Mouse (Mus musculus): ENCODE data around the gene Acot11.
"Not testable (repeated sequence)": the region's sequence is repeated elsewhere in the genome, so short reads cannot be mapped to it uniquely, and the experiment has no call there.

Gene Acot11

DNA sequence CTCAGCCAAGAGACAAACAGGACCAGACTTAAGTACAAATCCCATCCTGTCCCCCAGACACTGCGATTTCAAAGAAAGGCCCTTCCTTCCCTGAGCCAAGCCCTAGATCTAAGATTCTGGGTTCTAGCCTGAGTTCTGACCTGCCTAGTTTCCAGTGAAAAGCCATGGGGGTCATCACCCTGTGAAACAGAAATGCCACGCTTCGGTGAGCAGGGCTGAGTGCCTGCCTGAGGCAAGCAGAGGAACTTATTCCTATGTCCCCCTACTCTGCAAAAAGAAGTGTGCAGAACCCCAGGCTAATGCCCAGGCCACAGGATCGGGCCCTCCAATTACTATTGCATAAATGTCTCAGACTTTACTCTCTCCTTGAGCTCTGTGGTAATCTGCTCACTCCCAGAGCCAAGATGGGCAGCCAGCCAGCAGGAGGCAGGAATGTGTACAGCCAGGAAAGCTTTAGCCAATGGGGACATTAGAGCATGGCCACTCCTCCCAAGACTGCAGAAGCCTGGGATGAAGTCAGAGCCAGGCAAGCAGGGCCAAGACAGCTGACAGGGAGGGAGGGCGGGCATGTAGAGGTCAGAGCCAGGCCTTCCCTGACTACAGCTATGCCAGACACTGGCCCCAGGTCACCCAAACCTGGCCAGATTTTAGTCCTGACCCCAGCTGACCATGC, 26.5 kb downstream of the Acot11 start:
- DNase-seq (ENCODE audit: low read depth, low spot score), result no peak

GRCm38 (mm10) chr4:106776998-106777397, 27.8 kb downstream of the Acot11 start:
- DNase-seq (ENCODE audit: low read depth, low spot score), result peak; percentile 81

DNA sequence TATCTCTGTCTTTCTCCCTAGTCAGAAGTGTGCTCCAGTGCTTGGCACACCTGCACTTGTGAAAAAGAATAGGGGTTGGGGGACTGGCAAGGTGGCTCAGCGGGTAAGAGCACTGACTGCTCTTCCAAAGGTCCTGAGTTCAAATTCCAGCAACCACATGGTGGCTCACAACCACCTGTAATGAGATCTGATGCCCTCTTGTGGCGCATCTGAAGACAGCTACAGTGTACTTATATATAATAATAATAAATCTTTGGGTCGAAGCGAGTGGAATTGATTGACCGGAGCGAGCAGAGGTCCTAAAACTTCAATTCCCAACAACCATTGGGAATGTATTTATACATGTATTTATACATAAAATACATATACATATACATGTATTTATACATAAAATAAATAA, 29.0 kb downstream of the Acot11 start:
- not testable (repeated sequence) for DNase-seq (ENCODE audit: low read depth, low spot score)

GRCm38 (mm10) chr4:106772558-106772957, 32.2 kb downstream of the Acot11 start:
- no peak for DNase-seq (ENCODE audit: low read depth, low spot score)

DNA sequence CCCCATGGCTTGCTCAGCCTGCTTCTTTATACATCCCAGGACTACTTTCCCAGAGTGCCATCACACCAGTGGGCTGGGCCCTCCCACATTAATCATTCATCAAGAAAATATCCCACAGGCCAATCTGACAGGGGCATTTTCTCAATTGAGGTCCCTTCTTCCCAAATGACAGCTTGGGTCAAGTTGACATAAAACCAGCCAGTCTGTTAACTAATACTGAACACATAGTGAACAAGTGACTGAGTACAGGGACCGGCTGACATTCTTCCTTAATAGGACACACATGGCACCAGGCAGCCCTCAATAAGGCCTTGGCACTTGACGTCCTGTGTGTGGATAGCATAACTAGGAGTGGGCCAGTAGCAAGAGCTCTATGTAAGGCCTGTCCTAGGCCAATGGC, 35.5 kb downstream of the Acot11 start:
- no peak for DNase-seq (ENCODE audit: low read depth, low spot score)

GRCm38 (mm10) chr4:106764166-106764565, 40.6 kb downstream of the Acot11 start:
- no peak for DNase-seq (ENCODE audit: low read depth, low spot score)

GRCm38 (mm10) chr4:106751726-106752125, 53.1 kb downstream of the Acot11 start:
- DNase-seq (ENCODE audit: low read depth, low spot score), result no peak

DNA sequence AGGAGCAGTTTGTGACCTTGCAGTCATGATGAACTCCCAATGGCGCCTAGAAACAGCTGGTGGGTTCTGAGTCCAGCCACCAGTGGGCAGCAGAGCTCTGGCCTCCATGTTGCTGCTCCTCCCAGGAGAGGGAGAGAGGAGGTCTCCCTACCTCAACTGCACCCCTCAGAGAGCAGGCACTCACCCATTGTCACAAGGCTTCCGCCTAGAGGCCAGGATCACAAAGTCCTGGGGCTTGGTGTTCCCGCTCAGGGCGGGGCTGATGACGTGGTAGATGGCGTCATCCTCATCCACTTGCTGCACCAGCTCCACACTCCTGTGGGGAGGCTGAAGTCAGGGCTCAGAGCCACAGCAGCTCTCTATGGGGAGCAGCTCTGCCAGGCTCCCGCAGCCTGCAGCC, 55.1 kb downstream of the Acot11 start:
- DNase-seq (ENCODE audit: low read depth, low spot score), result peak; percentile 92

DNA sequence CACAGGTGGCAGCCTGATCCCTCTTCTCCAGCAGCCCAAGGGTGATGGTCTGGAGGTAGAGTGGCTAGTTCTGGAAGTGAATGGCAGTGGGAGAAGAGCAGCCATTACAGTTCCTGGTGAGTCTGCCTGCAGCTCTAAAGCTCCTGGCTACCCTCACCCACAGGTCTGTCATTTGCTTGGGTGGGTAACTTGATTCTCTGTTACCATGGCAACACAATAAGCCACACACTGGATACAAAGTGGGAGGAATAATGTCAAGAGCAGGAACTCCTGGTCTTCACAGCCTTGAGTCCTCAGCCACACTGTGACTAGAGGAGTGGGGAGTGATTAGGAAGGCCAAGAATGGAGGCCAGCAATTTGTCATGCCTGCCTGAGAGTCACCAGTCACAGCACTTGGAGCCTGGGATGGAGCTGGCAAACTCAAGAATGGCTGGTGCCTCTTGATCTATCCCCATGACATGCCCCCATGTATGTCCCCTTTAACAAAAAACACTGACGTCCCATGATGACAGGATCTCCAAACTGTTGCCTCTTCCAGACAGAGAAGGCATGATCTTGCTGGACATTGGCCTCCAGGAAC, 57.7 kb downstream of the Acot11 start:
- DNase-seq (ENCODE audit: low read depth, low spot score), result no peak

DNA sequence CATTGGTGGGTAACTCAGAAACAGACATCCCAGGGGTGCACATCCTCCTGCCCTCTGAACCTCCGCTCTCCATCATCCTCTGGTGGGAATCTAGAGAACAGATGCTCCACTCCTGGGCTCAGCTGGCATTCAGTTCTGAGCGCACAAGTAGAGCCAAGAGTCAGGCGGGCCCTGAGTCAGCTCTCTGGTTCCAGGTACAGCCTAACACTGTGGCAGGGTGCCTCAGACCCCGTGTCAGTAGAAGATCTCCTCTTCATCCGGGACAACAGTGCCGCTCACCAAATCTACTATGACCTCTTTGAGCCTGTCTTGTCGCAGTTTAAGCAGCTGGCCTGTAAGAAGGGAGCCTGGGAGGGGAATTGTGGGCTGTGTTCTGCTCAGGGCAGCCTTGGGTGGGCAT, 58.9 kb downstream of the Acot11 start:
- no peak for DNase-seq (ENCODE audit: low read depth, low spot score)

DNA sequence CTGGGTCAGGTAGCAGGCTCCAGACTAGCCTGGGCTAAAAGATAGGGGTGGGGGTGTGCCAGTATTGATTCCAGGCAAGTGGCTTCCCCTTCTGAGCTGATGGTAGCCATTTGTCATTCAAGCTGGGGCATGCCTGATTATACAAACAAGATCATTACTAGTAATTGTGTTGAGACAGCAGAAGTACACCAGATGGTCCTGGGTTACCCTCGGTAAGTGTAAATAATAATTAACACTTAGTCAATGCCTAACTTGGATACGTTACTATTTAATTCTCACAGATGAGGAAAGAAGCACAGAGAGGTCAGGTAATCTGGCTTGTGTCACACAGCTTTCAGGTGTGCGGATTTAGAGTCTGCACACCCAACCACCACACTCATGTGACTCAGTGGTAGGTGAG, 66.9 kb downstream of the Acot11 start:
- DNase-seq (ENCODE audit: low read depth, low spot score), result no peak

DNA sequence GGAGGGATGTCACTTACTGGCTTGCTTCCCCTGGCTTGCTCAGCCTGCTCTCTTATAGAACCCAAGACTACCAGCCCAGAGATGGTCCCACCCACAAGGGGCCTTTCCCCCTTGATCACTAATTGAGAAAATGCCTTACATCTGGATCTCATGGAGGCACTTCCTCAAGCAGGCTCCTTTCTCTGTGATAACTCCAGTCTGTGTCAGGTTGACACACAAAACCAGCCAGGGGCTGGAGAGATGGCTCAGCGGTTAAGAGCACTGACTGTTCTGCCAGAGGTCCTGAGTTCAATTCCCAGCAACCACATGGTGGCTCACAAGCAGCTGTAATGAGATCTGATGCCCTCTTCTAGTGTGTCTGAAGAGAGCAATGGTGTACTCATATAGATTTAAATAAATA, 67.9 kb downstream of the Acot11 start:
- not testable (repeated sequence) for DNase-seq (ENCODE audit: low read depth, low spot score)

DNA sequence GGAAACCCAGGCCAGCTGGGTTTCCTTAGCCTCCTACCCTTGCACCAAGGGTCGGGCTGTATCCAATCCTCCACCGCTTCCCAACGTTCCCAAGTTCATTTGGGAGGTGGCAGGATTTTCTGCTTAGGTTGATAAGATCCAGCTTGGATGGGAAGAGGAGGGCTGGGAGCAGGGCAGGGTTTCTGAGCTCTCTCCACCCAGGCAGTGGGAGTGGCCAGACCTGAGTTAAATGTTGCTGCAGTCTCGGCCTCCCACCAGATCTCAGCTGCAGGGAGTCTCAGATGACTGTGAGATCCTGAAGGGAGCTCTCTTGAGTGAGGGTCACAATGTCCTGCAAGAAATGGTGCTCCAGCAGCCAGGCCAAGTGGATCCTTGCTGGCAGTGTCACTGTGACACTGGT, 71.2 kb downstream of the Acot11 start, which contains the start of gene Fam151a:
TSS of gene Fam151a (plus strand) at position 254 of the 400 bp plus-strand sequence.
- no peak for DNase-seq (ENCODE audit: low read depth, low spot score)

- no peak for DNase-seq (ENCODE audit: low read depth, low spot score)
Observed at GRCm38 (mm10) chr4:106730814-106731213, 74.0 kb downstream of the Acot11 start, which contains the start of gene Mroh7. Gene Mroh7, minus strand, starts transcription at chr4:106730925.

DNA sequence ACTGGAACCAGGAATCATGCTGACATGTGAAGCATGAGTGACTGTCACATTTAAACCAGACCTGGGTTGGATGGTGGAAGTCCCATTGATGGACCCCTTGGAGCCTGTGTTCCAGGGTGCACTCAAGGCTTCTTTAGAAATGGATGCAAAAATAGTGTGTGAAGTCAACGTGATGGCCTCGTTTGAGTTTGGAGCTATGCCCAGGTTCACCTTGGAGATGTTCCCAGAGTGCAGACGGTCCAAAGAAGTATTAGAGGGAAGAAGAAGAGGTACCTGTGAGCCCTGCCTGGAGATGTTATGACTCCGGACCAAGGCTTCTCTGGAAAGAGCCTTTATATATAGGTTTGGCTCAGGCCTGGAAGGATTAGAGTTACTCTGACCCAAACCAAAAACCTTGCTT, 84.2 kb downstream of the Acot11 start:
- no peak for DNase-seq (ENCODE audit: low read depth, low spot score)

DNA sequence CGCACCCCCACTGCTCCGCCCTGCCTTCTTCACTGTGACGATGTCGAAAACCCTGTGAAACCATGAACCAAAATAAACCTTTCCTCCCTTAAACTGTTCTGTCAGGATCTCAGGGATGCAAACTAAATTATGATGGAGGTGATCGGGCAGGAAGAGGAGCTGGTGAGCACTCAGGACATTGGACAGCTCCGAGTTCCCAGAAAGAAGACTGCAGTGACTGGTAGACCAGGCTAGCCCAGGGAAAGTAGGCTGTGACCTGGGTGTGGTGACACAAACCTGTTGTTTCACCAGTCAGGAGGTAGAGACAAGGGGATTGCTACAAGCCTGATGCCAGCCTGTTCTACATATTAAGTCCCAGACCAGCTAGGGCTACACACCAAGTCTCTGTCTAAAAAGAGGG, 91.2 kb downstream of the Acot11 start:
- peak; percentile 62 for DNase-seq (ENCODE audit: low read depth, low spot score)

- peak; percentile 84 for DNase-seq (ENCODE audit: low read depth, low spot score)
Observed at GRCm38 (mm10) chr4:106708408-106708807, 96.4 kb downstream of the Acot11 start.

DNA sequence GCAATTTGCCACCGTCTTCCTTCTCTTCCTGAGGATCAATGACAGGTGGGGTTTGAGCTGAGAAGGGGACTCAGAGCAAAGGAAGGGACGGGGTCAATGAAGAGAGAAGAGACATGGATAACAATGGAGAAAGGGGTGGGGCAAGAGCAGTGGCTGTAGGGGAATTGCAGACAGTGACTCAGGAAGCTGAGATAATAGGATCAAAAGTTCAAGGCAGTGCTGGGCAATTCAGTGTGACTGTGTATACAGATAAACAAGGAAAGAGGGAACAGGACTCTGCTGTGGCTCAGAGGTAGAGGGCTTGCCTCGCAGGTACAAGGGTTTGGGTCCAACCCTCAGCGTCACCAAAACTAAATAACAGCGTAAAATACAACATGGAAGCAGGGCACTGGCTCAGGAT, 96.8 kb downstream of the Acot11 start:
- DNase-seq (ENCODE audit: low read depth, low spot score), result peak; percentile 84

GRCm38 (mm10) chr4:106705096-106705665, 99.6 kb downstream of the Acot11 start:
- DNase-seq (ENCODE audit: low read depth, low spot score), result peak; percentile 50

- peak; percentile 30 for DNase-seq (ENCODE audit: low read depth, low spot score)
Observed at GRCm38 (mm10) chr4:106704416-106704815, 100.4 kb downstream of the Acot11 start.

DNA sequence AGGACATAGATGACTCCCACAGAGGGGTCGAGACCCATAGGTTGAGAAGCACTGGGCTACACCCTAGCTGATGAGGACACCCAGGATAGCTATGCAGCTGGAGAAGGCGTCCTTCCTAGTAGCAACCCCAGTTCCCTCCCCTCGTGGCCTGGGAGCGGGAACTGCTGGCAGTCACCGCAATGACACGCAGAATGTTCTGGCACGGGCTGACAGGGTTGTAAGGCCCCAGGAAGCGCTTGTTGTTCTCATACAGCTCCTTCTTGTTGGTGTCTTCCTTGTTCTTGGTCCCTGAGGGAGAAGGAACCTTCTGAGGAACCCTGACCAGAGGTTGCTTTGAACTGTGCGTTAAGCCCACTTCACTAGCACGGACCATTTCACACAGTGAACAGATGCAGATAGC, 100.8 kb downstream of the Acot11 start:
- DNase-seq (ENCODE audit: low read depth, low spot score), result no peak

GRCm38 (mm10) chr4:106700798-106701197, 104.0 kb downstream of the Acot11 start:
- DNase-seq (ENCODE audit: low read depth, low spot score), result no peak

DNA sequence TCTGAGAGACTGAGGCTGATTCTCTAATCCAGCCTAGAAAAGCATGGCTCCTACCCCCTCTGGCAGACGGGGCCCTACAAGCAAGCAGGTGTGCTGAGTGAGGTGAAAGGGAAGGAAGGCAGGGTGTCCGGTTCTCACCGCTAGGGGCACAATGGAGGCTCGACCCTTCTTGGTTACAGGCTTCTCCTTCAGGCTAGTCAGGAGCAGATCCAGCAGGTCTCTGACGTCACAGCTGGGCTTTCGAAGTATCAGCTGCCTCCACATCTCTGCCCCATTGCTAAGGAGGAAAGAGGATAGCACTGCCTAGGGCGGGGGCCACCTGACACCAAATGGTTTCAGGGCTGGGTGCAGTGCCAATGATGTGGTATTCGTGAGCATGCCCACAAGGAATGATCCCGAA, 104.8 kb downstream of the Acot11 start:
- DNase-seq (ENCODE audit: low read depth, low spot score), result peak; percentile 82
